Mouse (Mus musculus): Measurements from ENCODE around the gene Ccdc32. TPM values are rescaled to one million over a fixed set of nuclear protein-coding genes. Genes with fewer than 3 reads are reported as not detected.

Ccdc32 gene
- 10 to 100 TPM; 23.9 to 25.4 TPM for polyA plus RNA-seq (2017; shearing (Covaris generic))

GRCm38 (mm10) chr2:119028941-119029551 lies at the start of gene Ccdc32:
Ccdc32 (minus strand) TSS chr2:119029393.

GRCm38 (mm10) chr2:119046649-119047611 lies 17.7 kb upstream of the Ccdc32 start, which contains the start of gene Knl1:
Knl1 (plus strand) TSS chr2:119047119.

GRCm38 (mm10) chr2:119034656-119035396 lies 5.6 kb upstream of the Ccdc32 start, which contains the start of gene Rpusd2:
Rpusd2 (plus strand) TSS chr2:119034790.

Other genes starting within 250 kb of the Ccdc32 start
- under 1 TPM in 1 of 2 experiments, not detected in 1; 0.17 TPM for gene Disp2, start 249.7 kb downstream of the Ccdc32 start, polyA plus RNA-seq (2017; shearing (Covaris generic))
- 10 to 100 TPM; 14.6 to 20.5 TPM for gene Knstrn, start 215.4 kb downstream of the Ccdc32 start, polyA plus RNA-seq (2017; shearing (Covaris generic))
- 10 to 100 TPM; 49.2 to 54.3 TPM for gene Ivd, start 167.4 kb downstream of the Ccdc32 start, polyA plus RNA-seq (2017; shearing (Covaris generic))
- 10 to 100 TPM; 11.0 to 16.9 TPM for gene Bahd1, start 129.0 kb downstream of the Ccdc32 start, polyA plus RNA-seq (2017; shearing (Covaris generic))
- gene Chst14, start 102.9 kb downstream of the Ccdc32 start, polyA plus RNA-seq (2017; shearing (Covaris generic)) = 1 to 10 TPM; 6.2 to 7.1 TPM
- 1 to 10 TPM; 1.8 to 2.1 TPM for gene Rpusd2, start 5.4 kb upstream of the Ccdc32 start, polyA plus RNA-seq (2017; shearing (Covaris generic))
- gene Knl1, start 17.7 kb upstream of the Ccdc32 start, polyA plus RNA-seq (2017; shearing (Covaris generic)) = 1 to 10 TPM; 8.8 to 9.2 TPM
- 10 to 100 TPM; 15.3 to 16.5 TPM for gene Rad51, start 83.4 kb upstream of the Ccdc32 start, polyA plus RNA-seq (2017; shearing (Covaris generic))
- gene Rmdn3, start 127.6 kb upstream of the Ccdc32 start, polyA plus RNA-seq (2017; shearing (Covaris generic)) = 10 to 100 TPM; 15.4 to 21.4 TPM
- gene Gchfr, start 138.4 kb upstream of the Ccdc32 start, polyA plus RNA-seq (2017; shearing (Covaris generic)) = not detected
- gene Gm14137, start 145.1 kb upstream of the Ccdc32 start, polyA plus RNA-seq (2017; shearing (Covaris generic)) = under 1 TPM; 0.13 to 0.27 TPM
- 10 to 100 TPM; 35.1 to 45.8 TPM for gene Zfyve19, start 179.2 kb upstream of the Ccdc32 start, polyA plus RNA-seq (2017; shearing (Covaris generic))
- 10 to 100 TPM; 19.2 to 32.5 TPM for gene Dnajc17, start 179.4 kb upstream of the Ccdc32 start, polyA plus RNA-seq (2017; shearing (Covaris generic))
- not detected for gene Ppp1r14d, start 200.5 kb upstream of the Ccdc32 start, polyA plus RNA-seq (2017; shearing (Covaris generic))
- gene Spint1, start 208.0 kb upstream of the Ccdc32 start, polyA plus RNA-seq (2017; shearing (Covaris generic)) = under 1 TPM; 0.36 to 0.97 TPM
- under 1 TPM in 1 of 2 experiments, not detected in 1; 0.56 TPM for gene Rhov, start 241.9 kb upstream of the Ccdc32 start, polyA plus RNA-seq (2017; shearing (Covaris generic))

Measured in activated CD4-positive, CD25-positive, alpha-beta regulatory T cell (primary cell).